Mouse (Mus musculus) heart, embryonic 13.5 days (tissue): Measurements from ENCODE around the gene Akap12. TPM values are rescaled to one million over a fixed set of nuclear protein-coding genes. Genes with fewer than 3 reads are reported as not detected.

Source experiments
- ATAC-seq: fragments of 200-750 bp; cut with Nextera tagmentation; 2 replicates; pipeline ENCODE4 v1.8.0; 2017; ENCODE audit warnings: moderate TSS enrichment; ENCODE audit not compliant: insufficient number of reproducible peaks, low FRiP score, low TSS enrichment; ENCODE audit errors: extremely low read depth
- H3K27ac ChIP-seq: fragments of 300-500 bp; sonication (generic); replicated peaks from 2 replicates; pipeline ENCODE4 v1.5.1; 2015; ENCODE audit warnings: moderate library complexity, mild to moderate bottlenecking, inconsistent platforms
- H3K27me3 ChIP-seq: fragments of 300-500 bp; sonication (generic); replicated peaks from 2 replicates; pipeline ENCODE4 v1.6.1; 2015; ENCODE audit warnings: mild to moderate bottlenecking, inconsistent platforms
- H3K36me3 ChIP-seq: fragments of 300-500 bp; sonication (generic); 2 replicates; pipeline ENCODE4 v1.6.1; 2015; ENCODE audit warnings: mild to moderate bottlenecking, inconsistent platforms
- H3K4me1 ChIP-seq: fragments of 300-500 bp; sonication (generic); 2 replicates; pipeline ENCODE4 v1.6.1; 2015; ENCODE audit warnings: inconsistent platforms
- H3K4me2 ChIP-seq: fragments of 300-500 bp; sonication (generic); 2 replicates; pipeline ENCODE4 v1.6.1; 2015; ENCODE audit warnings: inconsistent platforms, mild to moderate bottlenecking, moderate library complexity
- H3K4me3 ChIP-seq: fragments of 300-500 bp; sonication (generic); 2 replicates; pipeline ENCODE4 v1.5.1; 2015; ENCODE audit warnings: moderate library complexity, mild to moderate bottlenecking, inconsistent platforms
- H3K9ac ChIP-seq: fragments of 300-500 bp; sonication (generic); 2 replicates; pipeline ENCODE4 v1.6.1; 2015; ENCODE audit warnings: inconsistent platforms, mild to moderate bottlenecking, moderate library complexity
- H3K9me3 ChIP-seq: fragments of 300-500 bp; sonication (generic); 2 replicates; pipeline ENCODE4 v1.6.1; 2016; ENCODE audit warnings: inconsistent platforms
- WGBS: fragments of 180-500 bp; shearing (Covaris S2); methylation state at CpG from one replicate; pipeline ENCODE4 v1.1.7; 2015; ENCODE audit warnings: mixed read lengths; 5-methylcytosine and 5-hydroxymethylcytosine counted together
- polyA plus RNA-seq: library from polyadenylated mRNA; unstranded; fragments of >200 nt; fragmentation: Nextera tagmentation; extraction: Ambion mirVana; gene quantifications from 2 replicates; pipeline ENCODE4 v1.2.1, GENCODE M21; 2015

The Akap12 gene
- polyA plus RNA-seq, 1 experiment from 2014 or later: 42.6 TPM

DNA sequence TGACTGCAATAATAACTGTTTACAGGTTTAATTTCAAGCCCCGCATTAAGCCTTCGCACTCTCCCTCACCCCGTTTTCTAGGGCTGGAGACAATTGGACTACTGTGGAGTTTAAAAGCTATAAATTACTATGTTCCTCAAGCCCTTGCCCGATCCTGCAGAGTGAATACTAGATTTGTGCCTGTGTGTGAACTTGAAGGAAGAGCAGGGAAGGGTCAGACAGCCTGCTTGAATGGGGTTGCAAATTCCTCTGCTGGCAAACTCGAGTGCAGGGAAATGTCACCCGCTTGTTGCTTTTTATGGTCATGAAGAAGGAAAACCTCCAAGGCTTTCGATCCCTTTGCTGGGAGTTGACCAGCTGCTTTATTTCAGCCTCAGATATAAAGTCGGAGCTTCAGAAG lies 19.6 kb downstream of the Akap12 start:
- H3K9me3 ChIP-seq: no peaks in the 10 kb centered on the region
- no peaks in the 10 kb centered on the region for H3K27me3 ChIP-seq
- no peak for ATAC-seq
- peak overlapping the region; percentile 15; the same call in 1 of the 2 replicates for H3K9ac ChIP-seq
- peaks cover 21% of the 10 kb centered on the region for H3K4me1 ChIP-seq
- 0 out of 2 replicates have a peak overlapping the region, but pooled peaks have one; percentile 5 for H3K4me2 ChIP-seq
- WGBS: 44% methylated on average over 8 of the region's 8 CpGs
- H3K4me3 ChIP-seq: no peak overlapping the region
- peak overlapping the region; percentile 71 for H3K27ac ChIP-seq
- no peaks in the 10 kb centered on the region for H3K36me3 ChIP-seq

DNA sequence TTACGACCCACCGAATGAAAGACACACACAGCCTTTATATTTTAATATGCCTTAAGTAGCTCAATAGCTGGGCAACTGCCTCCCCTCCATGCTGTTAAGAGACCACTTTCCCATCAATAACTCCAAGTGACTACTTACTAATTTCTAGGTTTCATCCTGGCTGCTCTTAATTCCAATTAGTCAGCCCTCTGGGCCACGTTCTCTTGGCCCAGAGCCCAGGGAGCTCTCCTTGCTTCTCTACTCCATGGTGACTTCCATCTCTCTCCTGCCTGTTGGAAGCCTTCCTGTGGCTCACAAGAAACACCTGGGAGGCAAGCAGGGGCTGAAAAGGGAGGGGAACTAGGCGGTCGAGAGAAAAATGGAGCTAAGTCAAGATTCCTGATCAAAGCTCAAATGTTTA lies 23.0 kb downstream of the Akap12 start:
- Histone ChIP-seq H3K4me1 (peaks cover 21% of the 10 kb centered on the region), H3K9me3 (no peaks in the 10 kb centered on the region), H3K27me3 (no peaks in the 10 kb centered on the region), H3K36me3 (no peaks in the 10 kb centered on the region), H3K27ac (no peak overlapping the region), H3K4me3 (no peak overlapping the region), H3K9ac (no peak overlapping the region), H3K4me2 (no peak overlapping the region)
- WGBS: 68% methylated on average over 5 of the region's 5 CpGs
- no peak for ATAC-seq

DNA sequence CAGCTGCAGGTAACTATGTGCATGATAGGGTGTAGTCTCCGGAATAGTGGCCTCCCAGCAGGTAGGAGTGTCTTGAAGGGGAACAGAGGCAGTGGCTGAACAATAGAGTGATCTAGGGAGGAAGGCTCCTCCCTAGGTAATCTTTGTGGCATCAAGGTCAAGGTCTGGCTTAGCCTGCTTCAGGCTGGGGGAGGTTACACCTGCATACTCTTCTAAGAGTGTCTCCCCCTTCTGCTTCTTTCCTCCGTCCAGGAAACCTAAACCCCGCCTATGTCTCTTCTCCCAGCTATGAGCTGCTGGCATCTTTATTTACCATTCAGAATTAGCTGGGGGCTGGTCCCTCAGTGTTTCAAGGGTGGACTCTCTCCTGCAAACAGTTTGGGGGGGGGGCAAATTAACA lies 23.5 kb downstream of the Akap12 start:
- H3K9me3 ChIP-seq: no peaks in the 10 kb centered on the region
- no peaks in the 10 kb centered on the region for H3K36me3 ChIP-seq
- H3K4me3 ChIP-seq: no peak overlapping the region
- WGBS: 45% methylated on average over 3 of the region's 3 CpGs
- no peak for ATAC-seq
- no peak overlapping the region for H3K9ac ChIP-seq
- no peak overlapping the region for H3K4me2 ChIP-seq
- no peak overlapping the region for H3K27ac ChIP-seq
- H3K4me1 ChIP-seq: peaks cover 21% of the 10 kb centered on the region
- H3K27me3 ChIP-seq: no peaks in the 10 kb centered on the region

DNA sequence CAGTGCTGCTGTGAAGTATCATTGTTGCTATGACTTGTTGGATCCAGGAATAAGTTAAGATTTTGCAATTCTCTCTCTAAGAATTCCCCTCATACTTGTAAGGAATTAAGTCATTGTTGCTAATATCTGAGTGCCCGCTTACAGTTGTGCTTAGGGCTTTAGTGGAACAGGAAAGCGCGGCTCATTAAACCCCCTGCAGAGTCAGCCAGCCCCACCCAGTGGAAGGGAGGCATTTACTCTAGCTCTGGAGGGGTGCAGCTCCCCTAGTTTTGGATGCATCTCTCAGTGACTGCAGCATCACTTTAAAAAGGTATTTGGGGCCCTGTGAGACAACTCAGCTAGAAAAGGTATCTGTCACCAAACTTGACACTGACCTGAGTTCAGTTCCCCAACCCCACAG lies 24.0 kb downstream of the Akap12 start:
- H3K9ac ChIP-seq: no peak overlapping the region
- H3K27ac ChIP-seq: no peak overlapping the region
- no peaks in the 10 kb centered on the region for H3K9me3 ChIP-seq
- no peak overlapping the region for H3K4me3 ChIP-seq
- H3K4me1 ChIP-seq: peaks cover 21% of the 10 kb centered on the region
- no peak for ATAC-seq
- H3K36me3 ChIP-seq: no peaks in the 10 kb centered on the region
- H3K4me2 ChIP-seq: no peak overlapping the region
- H3K27me3 ChIP-seq: no peaks in the 10 kb centered on the region
- 50% methylated on average over 3 of the region's 3 CpGs for WGBS

DNA sequence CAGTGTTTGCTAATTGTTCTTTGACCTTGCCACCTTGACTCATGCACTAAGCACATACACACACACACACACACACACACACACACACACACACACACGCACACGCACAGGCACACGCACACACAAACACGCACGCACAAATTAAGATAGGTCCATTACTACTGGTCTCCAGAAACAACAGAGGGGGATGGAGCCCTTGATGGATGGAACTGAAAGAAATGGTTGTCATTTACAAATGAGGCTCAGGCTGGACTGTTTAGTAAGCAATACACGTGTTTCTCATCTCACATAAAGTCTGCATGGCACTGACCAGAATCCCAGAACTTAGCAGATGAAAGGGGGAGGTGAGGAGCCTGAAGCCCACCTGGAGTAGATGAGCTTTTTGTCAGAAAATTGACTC lies 24.4 kb downstream of the Akap12 start:
- Histone ChIP-seq H3K4me1 (peaks cover 18% of the 10 kb centered on the region), H3K4me3 (no peak overlapping the region), H3K9me3 (no peaks in the 10 kb centered on the region), H3K36me3 (no peaks in the 10 kb centered on the region), H3K4me2 (no peak overlapping the region), H3K9ac (no peak overlapping the region), H3K27me3 (no peaks in the 10 kb centered on the region), H3K27ac (no peak overlapping the region)
- no peak for ATAC-seq
- 84% methylated on average over 6 of the region's 6 CpGs for WGBS

DNA sequence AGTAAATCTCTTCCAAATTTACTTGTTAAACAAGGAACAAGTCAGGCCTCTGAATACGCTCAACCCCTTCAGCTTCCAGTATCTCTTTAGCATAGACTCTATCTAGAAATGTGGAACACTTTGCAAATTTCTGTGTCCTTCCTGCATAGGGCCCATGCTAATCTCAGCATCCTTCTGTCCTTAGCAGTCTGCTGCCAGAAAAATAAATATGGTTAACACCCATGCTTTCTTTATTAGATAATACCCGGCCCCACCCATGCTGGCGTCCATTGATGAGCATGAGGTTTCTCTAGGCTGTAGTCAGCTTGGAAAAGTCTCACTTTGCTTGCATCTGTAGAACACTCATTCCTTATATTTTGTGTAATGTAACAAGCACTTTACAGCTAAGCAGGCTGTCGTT lies 27.2 kb downstream of the Akap12 start:
- Histone ChIP-seq H3K27me3 (no peaks in the 10 kb centered on the region), H3K9me3 (no peaks in the 10 kb centered on the region), H3K4me1 (peaks cover 10% of the 10 kb centered on the region), H3K27ac (no peak overlapping the region), H3K4me2 (no peak overlapping the region), H3K36me3 (no peaks in the 10 kb centered on the region), H3K9ac (no peak overlapping the region), H3K4me3 (no peak overlapping the region)
- no peak for ATAC-seq
- 70% methylated on average over 4 of the region's 4 CpGs for WGBS

DNA sequence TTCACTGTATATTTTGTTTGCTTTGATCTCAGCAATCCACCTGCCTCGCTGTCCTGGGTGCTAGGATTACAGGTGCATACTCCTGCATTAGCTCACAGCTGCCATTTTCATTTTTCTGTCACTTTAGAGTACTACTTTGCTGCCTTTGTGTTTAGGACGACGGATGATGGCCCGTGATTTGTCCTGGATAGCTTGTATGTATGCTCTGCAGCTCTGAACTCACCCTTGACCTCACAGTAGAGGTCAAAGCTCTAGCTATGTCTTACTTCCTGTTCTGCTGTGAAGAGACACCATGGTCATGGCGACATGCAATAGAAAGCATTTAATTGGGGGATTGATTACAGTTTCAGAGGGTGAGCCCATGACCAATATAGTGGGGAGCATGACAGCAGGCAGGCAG lies 37.4 kb downstream of the Akap12 start:
- H3K4me3 ChIP-seq: no peak overlapping the region
- no peak overlapping the region for H3K9ac ChIP-seq
- no peaks in the 10 kb centered on the region for H3K9me3 ChIP-seq
- ATAC-seq: no peak
- H3K27me3 ChIP-seq: no peaks in the 10 kb centered on the region
- H3K36me3 ChIP-seq: no peaks in the 10 kb centered on the region
- no peak overlapping the region for H3K27ac ChIP-seq
- peaks cover 14% of the 10 kb centered on the region for H3K4me1 ChIP-seq
- 61% methylated on average over 5 of the region's 5 CpGs for WGBS
- no peak overlapping the region for H3K4me2 ChIP-seq

DNA sequence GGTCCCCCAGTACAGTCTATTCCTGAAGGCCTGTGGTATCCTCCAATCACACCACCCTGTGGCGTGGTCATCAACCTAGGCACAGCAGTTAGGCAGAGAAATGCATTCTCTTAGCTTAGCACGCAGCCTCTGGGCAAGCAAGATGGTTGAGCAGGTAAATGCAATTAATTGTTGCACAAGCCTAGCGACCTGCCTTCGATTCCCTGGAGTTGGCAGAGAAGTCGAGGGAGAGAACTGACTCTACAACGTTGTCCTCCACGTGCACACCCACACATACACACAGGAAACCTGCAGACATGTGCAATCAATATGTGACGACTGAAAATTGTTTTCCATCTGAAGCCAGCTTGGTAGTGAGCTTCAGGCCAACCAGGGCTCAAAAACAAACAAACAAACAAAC lies 57.7 kb downstream of the Akap12 start:
- Histone ChIP-seq H3K27me3 (no peaks in the 10 kb centered on the region), H3K4me3 (no peak overlapping the region), H3K36me3 (peaks cover 3% of the 10 kb centered on the region; the same call in 1 of the 2 replicates), H3K9ac (no peak overlapping the region), H3K9me3 (no peaks in the 10 kb centered on the region), H3K4me1 (peaks cover 30% of the 10 kb centered on the region), H3K4me2 (no peak overlapping the region), H3K27ac (no peak overlapping the region)
- 74% methylated on average over 8 of the region's 8 CpGs for WGBS
- ATAC-seq: no peak

DNA sequence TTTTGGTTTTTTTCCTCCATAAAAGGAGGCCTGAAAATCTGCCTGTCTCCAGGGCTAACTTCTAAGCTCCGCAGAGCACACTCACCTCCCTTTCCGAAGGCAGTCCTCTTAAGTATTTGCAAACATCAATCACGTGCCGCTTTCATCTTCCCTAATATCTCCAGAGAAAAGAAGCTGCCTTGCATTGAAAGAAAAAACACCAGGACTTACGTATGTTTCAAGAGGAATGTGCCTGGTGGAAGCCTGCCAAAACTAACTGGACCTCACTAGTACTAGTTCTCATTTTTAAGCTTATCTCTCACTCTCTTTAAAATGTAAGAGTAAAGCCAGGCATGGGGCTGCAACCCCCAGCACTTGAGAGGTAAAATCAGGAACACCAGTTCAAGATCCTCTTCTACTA lies 59.4 kb downstream of the Akap12 start:
- H3K9me3 ChIP-seq: no peaks in the 10 kb centered on the region
- WGBS: 12% methylated on average over 5 of the region's 5 CpGs
- ATAC-seq: no peak

DNA sequence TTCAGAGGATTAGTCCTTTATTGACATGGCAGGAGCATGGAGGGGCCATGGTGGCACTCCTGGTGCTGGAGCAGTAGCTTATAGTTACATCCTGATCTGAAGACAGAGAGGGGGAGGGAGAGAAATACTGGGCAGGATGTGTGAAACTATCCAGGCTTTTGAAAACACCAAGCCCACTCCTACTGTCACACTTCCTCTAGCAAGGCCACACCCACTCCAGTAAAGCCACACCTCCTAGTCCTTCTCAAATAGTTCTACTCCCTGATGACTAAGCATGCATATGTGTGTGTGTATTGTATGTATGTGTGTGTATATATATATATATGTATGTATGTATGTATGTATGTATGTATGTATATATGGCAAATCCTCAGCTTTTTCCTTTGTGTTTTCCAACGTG lies 61.5 kb downstream of the Akap12 start:
- Histone ChIP-seq H3K36me3 (no peaks in the 10 kb centered on the region; the same call in 1 of the 2 replicates), H3K4me2 (no peak overlapping the region), H3K9me3 (no peaks in the 10 kb centered on the region), H3K27ac (no peak overlapping the region), H3K4me3 (no peak overlapping the region), H3K27me3 (no peaks in the 10 kb centered on the region), H3K4me1 (peaks cover 36% of the 10 kb centered on the region), H3K9ac (no peak overlapping the region)
- WGBS: 82% methylated on average over 1 of the region's 1 CpGs
- no peak for ATAC-seq

More for the DNA sequence above, 59.4 kb downstream of the Akap12 start:
- H3K27me3 ChIP-seq: no peaks in the 10 kb centered on the region
- peak overlapping the region; percentile 77 for H3K27ac ChIP-seq
- peak overlapping the region; percentile 19; the same call in 1 of the 2 replicates for H3K4me2 ChIP-seq
- no peaks in the 10 kb centered on the region; the same call in 1 of the 2 replicates for H3K36me3 ChIP-seq
- H3K9ac ChIP-seq: no peak overlapping the region; the same call in 1 of the 2 replicates
- H3K4me3 ChIP-seq: no peak overlapping the region
- H3K4me1 ChIP-seq: peaks cover 34% of the 10 kb centered on the region

DNA sequence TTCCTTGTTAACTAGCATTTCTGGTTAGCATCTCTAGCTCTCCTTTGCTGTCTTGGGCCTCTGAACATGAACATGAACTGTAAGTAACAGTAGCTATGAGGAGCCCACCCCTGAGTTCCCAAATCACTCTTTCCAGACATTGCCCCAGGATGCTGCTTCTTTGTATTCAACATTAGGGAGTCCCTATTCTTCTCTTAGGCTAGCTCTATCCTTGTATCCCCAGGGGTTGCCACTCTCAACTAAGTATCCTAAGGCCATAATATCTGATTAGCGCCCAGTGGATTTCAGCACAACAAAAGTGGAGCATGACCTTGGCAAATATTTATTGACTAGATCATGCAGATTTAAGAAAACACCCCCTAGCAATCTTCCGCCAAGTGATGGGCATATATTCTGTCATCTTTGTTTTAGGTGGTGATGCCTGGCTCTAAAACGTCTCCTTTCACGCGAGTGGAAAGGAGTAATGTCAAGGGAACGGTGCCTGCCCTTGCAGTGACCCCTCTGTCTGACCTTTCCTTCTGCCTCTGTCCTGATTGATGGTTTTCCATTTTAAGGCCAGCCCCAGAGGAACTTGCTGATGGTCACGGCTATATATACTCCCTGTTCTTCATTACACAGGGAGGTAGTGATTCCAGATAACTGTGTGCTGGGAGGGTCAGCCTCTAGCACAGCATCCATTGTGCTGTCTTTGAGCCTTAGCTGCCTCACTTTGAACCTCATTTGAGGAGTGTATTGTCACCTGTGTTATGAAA lies 66.2 kb downstream of the Akap12 start:
- H3K36me3 ChIP-seq: no peaks in the 10 kb centered on the region
- H3K27me3 ChIP-seq: no peaks in the 10 kb centered on the region
- H3K9ac ChIP-seq: no peak overlapping the region
- no peak overlapping the region for H3K27ac ChIP-seq
- H3K4me3 ChIP-seq: no peak overlapping the region
- WGBS: 51% methylated on average over 7 of the region's 7 CpGs
- no peaks in the 10 kb centered on the region for H3K9me3 ChIP-seq
- H3K4me1 ChIP-seq: peaks cover 42% of the 10 kb centered on the region
- ATAC-seq: no peak
- H3K4me2 ChIP-seq: no peak overlapping the region

DNA sequence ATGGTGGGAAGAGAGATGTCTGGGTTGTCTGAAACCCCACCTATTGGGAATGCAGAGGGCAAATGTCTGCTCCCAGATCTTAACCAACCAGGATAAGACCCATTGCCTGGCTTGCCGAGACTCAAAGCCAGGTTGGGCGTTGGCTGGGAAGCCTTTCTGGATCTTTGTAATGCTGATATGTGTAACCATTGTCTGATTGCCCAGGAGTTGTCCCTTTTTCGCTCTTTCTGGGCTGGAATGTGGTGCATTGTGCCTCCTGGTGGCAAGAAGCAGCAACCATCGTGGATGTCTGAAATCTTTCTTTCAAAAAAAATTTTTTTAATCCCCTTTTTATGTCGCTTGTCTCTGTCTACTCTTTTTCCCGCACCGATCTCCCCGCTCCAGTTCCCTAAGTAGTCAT lies 67.1 kb downstream of the Akap12 start:
- ATAC-seq: no peak

More for the DNA sequence above, 67.1 kb downstream of the Akap12 start:
- H3K9me3 ChIP-seq: no peaks in the 10 kb centered on the region
- H3K4me3 ChIP-seq: peak overlapping the region; percentile 67
- peak overlapping the region; percentile 81 for H3K4me2 ChIP-seq
- peaks cover 51% of the 10 kb centered on the region for H3K4me1 ChIP-seq
- H3K36me3 ChIP-seq: no peaks in the 10 kb centered on the region
- peak overlapping the region; percentile 69 for H3K27ac ChIP-seq
- H3K27me3 ChIP-seq: no peaks in the 10 kb centered on the region
- WGBS: 12% methylated on average over 8 of the region's 8 CpGs
- H3K9ac ChIP-seq: peak overlapping the region; percentile 80
